Mouse (Mus musculus) hematopoietic stem cell, adult 5-6 weeks (primary cell): Measurements from ENCODE around the gene Tex2. TPM values are rescaled to one million over a fixed set of nuclear protein-coding genes. Genes with fewer than 3 reads are reported as not detected.

Experiments used
- ATAC-seq, 2 experiments: fragments of 125-278 bp in 1 of 2; replicated peaks in 1 of 2; 2 replicates each; pipeline ENCODE4 v1.8.0; 2016 to 2017; ENCODE audit warnings: inconsistent platforms in 2 of 2, mild to moderate bottlenecking in 2 of 2, moderate number of reproducible peaks in 2 of 2, low read depth in 1 of 2, moderate TSS enrichment in 1 of 2; ENCODE audit not compliant: low FRiP score in 2 of 2, poor library complexity in 2 of 2, severe bottlenecking in 2 of 2, insufficient read depth in 1 of 2, low TSS enrichment in 1 of 2
- total RNA-seq: library from RNA; stranded (forward); fragments of 172-1452, 232-1000 nt; gene quantifications from 2 replicates; pipeline ENCODE4 v1.2.3, GENCODE M21; 2017

Tex2 gene
- total RNA-seq, 1 experiment from 2014 or later, result 28.1 TPM

- no peak for ATAC-seq
Measured at GRCm38 (mm10) chr11:106568329-106568960, 44.8 kb downstream of the Tex2 start.

GRCm38 (mm10) chr11:106566040-106566785 lies 47.0 kb downstream of the Tex2 start:
- ATAC-seq, result no peak

GRCm38 (mm10) chr11:106564261-106564660 lies 49.0 kb downstream of the Tex2 start:
- ATAC-seq, result no peak

- ATAC-seq, result 0 out of 4 replicates have a peak, but pooled peaks of 1 of the 2 experiments have one; percentile 44
Measured at GRCm38 (mm10) chr11:106562707-106563106, 50.5 kb downstream of the Tex2 start.

- ATAC-seq, result no peak
Measured at GRCm38 (mm10) chr11:106559773-106560172, 53.5 kb downstream of the Tex2 start.

GRCm38 (mm10) chr11:106558008-106558407 lies 55.2 kb downstream of the Tex2 start:
- ATAC-seq, result no peak

- ATAC-seq, result no peak
Measured at GRCm38 (mm10) chr11:106557398-106557797, 55.8 kb downstream of the Tex2 start.

- peak; percentile 55 to 63; a peak in 3 of 4 replicates for ATAC-seq
Measured at GRCm38 (mm10) chr11:106556689-106557088, 56.5 kb downstream of the Tex2 start.

- peak in 1 of 2 experiments; percentile 13; a peak in 1 of 4 replicates for ATAC-seq
Measured at GRCm38 (mm10) chr11:106555805-106556615, 57.2 kb downstream of the Tex2 start.

- ATAC-seq, result 0 out of 4 replicates have a peak, but pooled peaks of 1 of the 2 experiments have one; percentile 25
Measured at GRCm38 (mm10) chr11:106550398-106550797, 62.8 kb downstream of the Tex2 start.

- no peak for ATAC-seq
Measured at GRCm38 (mm10) chr11:106546081-106546480, 67.1 kb downstream of the Tex2 start.

- no peak for ATAC-seq
Measured at GRCm38 (mm10) chr11:106544916-106545315, 68.3 kb downstream of the Tex2 start.

GRCm38 (mm10) chr11:106544133-106544532 lies 69.1 kb downstream of the Tex2 start:
- no peak for ATAC-seq

GRCm38 (mm10) chr11:106543006-106543405 lies 70.2 kb downstream of the Tex2 start:
- ATAC-seq, result no peak

GRCm38 (mm10) chr11:106542385-106542784 lies 70.8 kb downstream of the Tex2 start:
- ATAC-seq, result peak; percentile 46 to 61; a peak in 3 of 4 replicates

- 0 out of 4 replicates have a peak, but pooled peaks of 1 of the 2 experiments have one; percentile 6 for ATAC-seq
Measured at GRCm38 (mm10) chr11:106540506-106541268, 72.5 kb downstream of the Tex2 start.

- peak; percentile 63 to 86 for ATAC-seq
Measured at GRCm38 (mm10) chr11:106536253-106536912, 76.8 kb downstream of the Tex2 start.
